Mouse (Mus musculus) urinary bladder, postnatal 4 days (tissue): ENCODE results near the gene Pabpc4.

Source experiments
- DNase-seq, 2 experiments: peaks; one replicate each; pipeline ENCODE4 v3.0.0; 2021 to 2022; ENCODE audit warnings: low spot score in 2 of 2

Pabpc4 gene

GRCm38 (mm10) chr4:123261721-123262401 is at the start of gene Pabpc4:
Gene Pabpc4 (plus strand): TSS chr4:123262351.
- no peak for DNase-seq

GRCm38 (mm10) chr4:123213975-123214374 is 48.2 kb upstream of the Pabpc4 start:
- no peak for DNase-seq

GRCm38 (mm10) chr4:123215367-123215766 is 46.8 kb upstream of the Pabpc4 start:
- DNase-seq = no peak

GRCm38 (mm10) chr4:123216782-123217181 is 45.4 kb upstream of the Pabpc4 start:
- DNase-seq = no peak

GRCm38 (mm10) chr4:123219720-123220357 is 42.3 kb upstream of the Pabpc4 start:
- peak; percentile 56 to 82 for DNase-seq

GRCm38 (mm10) chr4:123220637-123221036 is 41.5 kb upstream of the Pabpc4 start:
- no peak for DNase-seq

- DNase-seq = no peak
Measured at GRCm38 (mm10) chr4:123223309-123223708, 38.8 kb upstream of the Pabpc4 start.

GRCm38 (mm10) chr4:123225718-123226403 is 36.3 kb upstream of the Pabpc4 start:
- DNase-seq = no peak

GRCm38 (mm10) chr4:123227707-123228106 is 34.4 kb upstream of the Pabpc4 start:
- peak in 1 of 2 experiments; percentile 58 for DNase-seq

GRCm38 (mm10) chr4:123228270-123228669 is 33.9 kb upstream of the Pabpc4 start:
- DNase-seq = peak in 1 of 2 experiments; percentile 67

GRCm38 (mm10) chr4:123229166-123229565 is 33.0 kb upstream of the Pabpc4 start:
- DNase-seq = no peak

GRCm38 (mm10) chr4:123232841-123233240 is 29.3 kb upstream of the Pabpc4 start:
- no peak for DNase-seq

- peak; percentile 62 to 67 for DNase-seq
Measured at GRCm38 (mm10) chr4:123233492-123234084, 28.6 kb upstream of the Pabpc4 start, which contains the start of gene Heyl. Gene Heyl (plus strand): TSS chr4:123233556.

- DNase-seq = no peak
Measured at GRCm38 (mm10) chr4:123235835-123236430, 26.2 kb upstream of the Pabpc4 start.

- DNase-seq = no peak
Measured at GRCm38 (mm10) chr4:123236431-123237031, 25.6 kb upstream of the Pabpc4 start.

- DNase-seq = no peak
Measured at GRCm38 (mm10) chr4:123237386-123238266, 24.5 kb upstream of the Pabpc4 start.

- peak; percentile 72 to 73 for DNase-seq
Measured at GRCm38 (mm10) chr4:123239361-123240203, 22.6 kb upstream of the Pabpc4 start.

- DNase-seq = no peak
Measured at GRCm38 (mm10) chr4:123246221-123246620, 15.9 kb upstream of the Pabpc4 start.

GRCm38 (mm10) chr4:123246651-123247050 is 15.5 kb upstream of the Pabpc4 start:
- no peak for DNase-seq
